Mouse (Mus musculus) hindbrain, embryonic 13.5 days (tissue): ENCODE data around the gene Plekha6. TPM values are rescaled to one million over a fixed set of nuclear protein-coding genes. Genes with fewer than 3 reads are reported as not detected.

Experiments used
- ATAC-seq: fragments of 200-750 bp; cut with Nextera tagmentation; 2 replicates; pipeline ENCODE4 v1.8.0; 2017; ENCODE audit warnings: moderate TSS enrichment; ENCODE audit not compliant: low FRiP score
- H3K27ac ChIP-seq: fragments of 300-500 bp; sonication (generic); 2 replicates; pipeline ENCODE4 v1.5.1; 2015; ENCODE audit warnings: inconsistent platforms, mild to moderate bottlenecking, moderate library complexity
- H3K27me3 ChIP-seq: fragments of 300-500 bp; sonication (generic); 2 replicates; pipeline ENCODE4 v1.6.1; 2015; ENCODE audit warnings: mild to moderate bottlenecking, inconsistent platforms
- H3K36me3 ChIP-seq: fragments of 300-500 bp; sonication (generic); 2 replicates; pipeline ENCODE4 v1.6.1; 2015; ENCODE audit warnings: mild to moderate bottlenecking, inconsistent platforms
- H3K4me1 ChIP-seq: fragments of 300-500 bp; sonication (generic); replicated peaks from 2 replicates; pipeline ENCODE4 v1.6.1; 2015; ENCODE audit warnings: inconsistent platforms
- H3K4me2 ChIP-seq: fragments of 300-500 bp; sonication (generic); 2 replicates; pipeline ENCODE4 v1.6.1; 2015; ENCODE audit warnings: inconsistent platforms, mild to moderate bottlenecking, moderate library complexity
- H3K4me3 ChIP-seq: fragments of 300-500 bp; sonication (generic); 2 replicates; pipeline ENCODE4 v1.5.1; 2015; ENCODE audit warnings: mild to moderate bottlenecking, inconsistent platforms
- H3K9ac ChIP-seq: fragments of 300-500 bp; sonication (generic); 2 replicates; pipeline ENCODE4 v1.6.1; 2015; ENCODE audit warnings: mild to moderate bottlenecking, inconsistent platforms
- H3K9me3 ChIP-seq: fragments of 300-500 bp; sonication (generic); 2 replicates; pipeline ENCODE4 v1.6.1; 2016; ENCODE audit warnings: inconsistent platforms
- WGBS: fragments of 180-500 bp; shearing (Covaris S2); methylation state at CpG from one replicate; pipeline ENCODE4 v1.1.7; 2015; 5-methylcytosine and 5-hydroxymethylcytosine counted together
- polyA plus RNA-seq: library from polyadenylated mRNA; unstranded; fragments of >200 nt; fragmentation: Nextera tagmentation; extraction: Ambion mirVana; gene quantifications from 2 replicates; pipeline ENCODE4 v1.2.1, GENCODE M21; 2015

Gene Plekha6
- polyA plus RNA-seq, 1 experiment from 2014 or later: 20.4 TPM

DNA sequence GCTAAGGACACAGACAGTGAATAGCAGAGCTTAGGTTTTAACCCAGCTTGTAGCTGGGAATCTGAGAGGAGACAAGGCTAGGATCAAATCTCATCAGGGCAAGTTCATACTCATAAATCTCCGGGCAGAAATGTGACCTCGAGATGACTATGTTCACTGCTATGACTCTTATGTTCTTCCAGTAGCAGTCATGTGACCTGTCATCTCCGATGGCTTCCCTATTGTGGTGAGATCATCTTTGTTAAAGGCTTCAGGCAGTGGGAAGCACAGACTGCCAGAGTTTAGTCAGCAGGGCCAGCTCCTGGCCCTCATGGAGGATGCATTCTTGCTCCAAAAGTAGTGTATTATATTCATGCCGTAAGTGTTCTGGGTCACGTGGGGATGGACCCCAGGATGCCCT is 113.0 kb downstream of the Plekha6 start:
- Histone ChIP-seq H3K36me3 (peaks cover 79% of the 10 kb centered on the region), H3K27me3 (no peaks in the 10 kb centered on the region; the same call in 1 of the 2 replicates), H3K9ac (no peak overlapping the region), H3K4me2 (no peak overlapping the region), H3K9me3 (no peaks in the 10 kb centered on the region), H3K4me3 (no peak overlapping the region), H3K27ac (peak overlapping the region; percentile 68), H3K4me1 (peaks cover 35% of the 10 kb centered on the region)
- WGBS: 73% methylated on average over 5 of the region's 5 CpGs
- no peak for ATAC-seq

DNA sequence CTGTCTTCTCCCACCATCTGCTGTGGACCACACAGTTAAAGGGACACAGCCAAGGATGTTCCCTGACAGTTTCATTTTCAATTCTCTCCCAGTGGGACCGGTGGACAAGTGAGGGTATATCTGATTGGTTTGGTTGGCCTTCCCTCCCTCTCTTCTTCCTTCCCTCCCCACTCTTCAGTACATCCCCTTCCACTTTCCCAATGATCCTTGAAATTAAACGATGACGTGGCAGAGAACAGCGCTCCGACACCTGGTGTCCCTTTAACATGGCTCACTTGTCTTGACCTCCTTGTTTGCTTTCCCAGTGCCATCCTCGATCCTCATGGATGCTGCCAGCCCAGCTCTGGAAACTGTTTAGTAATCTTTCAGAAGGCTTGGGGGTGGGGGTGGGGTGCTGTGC is 114.5 kb downstream of the Plekha6 start:
- Histone ChIP-seq H3K9ac (no peak overlapping the region; the same call in 1 of the 2 replicates), H3K4me2 (no peak overlapping the region), H3K4me1 (peaks cover 35% of the 10 kb centered on the region), H3K27ac (peak overlapping the region; percentile 68; the same call in 1 of the 2 replicates), H3K27me3 (no peaks in the 10 kb centered on the region; the same call in 1 of the 2 replicates), H3K36me3 (peaks cover 78% of the 10 kb centered on the region), H3K9me3 (no peaks in the 10 kb centered on the region), H3K4me3 (no peak overlapping the region)
- 41% methylated on average over 6 of the region's 6 CpGs for WGBS
- 0 out of 2 replicates have a peak, but pooled peaks have one; percentile 33 for ATAC-seq

DNA sequence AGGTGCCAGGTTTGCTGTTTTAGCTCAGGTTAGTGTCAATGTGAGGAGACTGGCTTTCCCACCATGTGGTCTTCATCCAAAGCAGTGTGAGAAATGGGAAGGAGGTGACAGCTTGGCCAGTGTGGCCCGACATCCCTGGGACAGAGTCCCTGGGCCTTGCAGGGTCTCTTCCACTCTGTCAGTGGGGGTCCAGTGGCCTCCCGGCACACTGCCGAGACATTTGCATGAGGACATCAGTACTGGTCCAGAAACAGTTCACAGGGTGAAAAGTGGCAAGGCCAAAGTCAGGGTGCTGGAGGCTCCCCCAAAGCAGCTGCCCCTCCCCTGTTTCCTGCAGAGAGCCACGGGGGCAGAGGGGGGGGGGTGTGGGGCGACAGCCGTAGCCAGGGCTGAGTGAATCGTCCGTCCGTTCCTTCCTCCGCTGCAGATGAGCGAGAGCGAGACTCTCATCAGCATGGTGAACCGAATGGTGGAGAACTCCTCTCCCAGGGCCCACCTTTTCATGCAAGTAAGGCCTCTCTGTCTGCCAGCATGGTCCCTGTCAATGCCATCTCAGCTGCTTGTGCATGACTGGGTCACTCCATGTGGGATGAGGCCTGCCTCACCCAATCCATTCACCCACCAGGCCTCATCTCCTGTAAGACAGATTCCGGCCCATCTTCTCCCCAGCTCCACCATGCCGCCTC is 115.1 kb downstream of the Plekha6 start:
- WGBS: 65% methylated on average over 15 of the region's 15 CpGs
- no peaks in the 10 kb centered on the region; the same call in 1 of the 2 replicates for H3K27me3 ChIP-seq
- H3K4me1 ChIP-seq: peaks cover 35% of the 10 kb centered on the region
- H3K4me2 ChIP-seq: no peak overlapping the region
- no peaks in the 10 kb centered on the region for H3K9me3 ChIP-seq
- ATAC-seq: 0 out of 2 replicates have a peak, but pooled peaks have one; percentile 21
- H3K27ac ChIP-seq: peak overlapping the region; percentile 68
- H3K4me3 ChIP-seq: no peak overlapping the region
- H3K36me3 ChIP-seq: peaks cover 72% of the 10 kb centered on the region
- peak overlapping the region; percentile 44; the same call in 1 of the 2 replicates for H3K9ac ChIP-seq

GRCm38 (mm10) chr1:133279632-133280093 is 115.7 kb downstream of the Plekha6 start:
- Histone ChIP-seq H3K36me3 (peaks cover 70% of the 10 kb centered on the region), H3K4me2 (no peak overlapping the region), H3K9ac (peak overlapping the region; percentile 44; the same call in 1 of the 2 replicates), H3K27ac (peak overlapping the region; percentile 68; the same call in 1 of the 2 replicates), H3K9me3 (no peaks in the 10 kb centered on the region), H3K4me3 (no peak overlapping the region), H3K4me1 (peaks cover 35% of the 10 kb centered on the region), H3K27me3 (no peaks in the 10 kb centered on the region; the same call in 1 of the 2 replicates)
- no peak for ATAC-seq
- WGBS: 73% methylated on average over 11 of the region's 11 CpGs

GRCm38 (mm10) chr1:133280537-133280936 is 116.5 kb downstream of the Plekha6 start:
- Histone ChIP-seq H3K4me1 (peaks cover 35% of the 10 kb centered on the region), H3K36me3 (peaks cover 72% of the 10 kb centered on the region), H3K4me2 (no peak overlapping the region), H3K27me3 (no peaks in the 10 kb centered on the region), H3K4me3 (no peak overlapping the region), H3K9ac (no peak overlapping the region), H3K27ac (no peak overlapping the region), H3K9me3 (no peaks in the 10 kb centered on the region)
- WGBS: 95% methylated on average over 2 of the region's 2 CpGs
- ATAC-seq: no peak

DNA sequence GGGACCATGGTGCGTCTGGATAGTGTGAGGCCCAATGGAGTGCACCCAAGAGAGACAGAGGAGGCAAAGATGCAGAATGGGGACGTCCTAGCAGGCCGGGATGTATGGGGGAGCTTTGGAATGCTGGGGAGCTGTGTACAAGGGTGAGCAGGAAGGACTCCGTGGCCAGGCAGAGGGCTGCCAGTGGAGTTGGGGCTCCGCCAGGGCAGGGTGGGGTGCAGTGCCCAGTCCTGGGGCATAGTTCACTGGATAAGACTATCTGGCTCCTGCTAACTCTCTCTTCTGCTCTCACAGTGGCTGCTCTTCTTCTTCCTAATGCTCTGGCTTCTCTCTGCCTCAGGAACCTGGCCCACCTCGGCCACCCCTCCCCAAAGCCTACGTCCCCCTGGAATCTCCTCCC is 121.9 kb downstream of the Plekha6 start:
- Histone ChIP-seq H3K36me3 (peaks cover 88% of the 10 kb centered on the region), H3K27ac (no peak overlapping the region), H3K9me3 (no peaks in the 10 kb centered on the region), H3K4me2 (no peak overlapping the region), H3K27me3 (no peaks in the 10 kb centered on the region), H3K4me1 (no peaks in the 10 kb centered on the region), H3K9ac (no peak overlapping the region), H3K4me3 (no peak overlapping the region)
- WGBS: 87% methylated on average over 7 of the region's 7 CpGs
- no peak for ATAC-seq

DNA sequence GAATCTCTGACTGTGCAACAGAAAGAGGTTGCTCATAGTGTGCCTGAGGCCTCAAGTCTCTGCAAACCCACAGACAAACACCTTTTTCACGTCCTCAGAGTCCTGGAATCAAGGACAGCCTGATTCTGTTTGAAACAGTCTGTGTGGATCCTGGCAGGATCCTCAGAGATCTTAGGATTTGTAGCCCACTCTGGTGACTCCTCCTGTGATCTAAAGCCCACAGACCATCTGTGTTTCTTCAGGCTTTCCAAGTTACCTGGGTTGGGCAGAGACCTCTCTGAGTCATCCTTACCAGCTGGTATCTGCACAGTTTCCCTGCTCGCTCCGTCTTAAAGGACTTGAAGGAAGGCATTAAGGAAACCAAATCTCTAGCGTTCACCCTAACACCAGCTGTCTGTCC is 123.0 kb downstream of the Plekha6 start:
- H3K27ac ChIP-seq: no peak overlapping the region
- H3K9me3 ChIP-seq: no peaks in the 10 kb centered on the region
- H3K36me3 ChIP-seq: peaks cover 81% of the 10 kb centered on the region
- no peak overlapping the region for H3K4me3 ChIP-seq
- no peak for ATAC-seq
- no peaks in the 10 kb centered on the region for H3K4me1 ChIP-seq
- H3K27me3 ChIP-seq: no peaks in the 10 kb centered on the region
- WGBS: 87% methylated on average over 4 of the region's 4 CpGs
- no peak overlapping the region for H3K9ac ChIP-seq
- no peak overlapping the region for H3K4me2 ChIP-seq

DNA sequence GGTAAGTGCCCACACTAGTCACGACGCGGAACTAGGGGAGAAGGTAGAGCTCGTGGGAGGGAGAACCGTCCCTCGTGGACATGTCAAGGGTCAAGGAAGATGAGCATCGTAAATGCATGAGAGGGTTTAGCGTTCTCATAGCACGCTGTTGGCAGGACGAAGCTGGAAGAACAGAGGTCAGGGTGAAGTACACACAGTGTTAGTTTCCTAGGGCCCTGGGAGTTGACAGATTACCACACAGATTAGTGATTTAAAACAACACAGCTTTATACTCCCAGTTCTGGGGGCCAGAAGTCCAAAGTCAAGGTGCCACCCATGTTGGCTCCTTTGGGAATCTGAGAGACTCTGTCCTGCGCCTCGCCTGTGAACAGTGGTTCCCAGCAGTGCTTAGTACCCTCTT is 123.9 kb downstream of the Plekha6 start:
- Histone ChIP-seq H3K36me3 (peaks cover 80% of the 10 kb centered on the region), H3K9ac (no peak overlapping the region), H3K4me2 (no peak overlapping the region), H3K27ac (no peak overlapping the region), H3K27me3 (no peaks in the 10 kb centered on the region), H3K9me3 (no peaks in the 10 kb centered on the region), H3K4me1 (no peaks in the 10 kb centered on the region), H3K4me3 (no peak overlapping the region)
- ATAC-seq: no peak
- 94% methylated on average over 12 of the region's 12 CpGs for WGBS

DNA sequence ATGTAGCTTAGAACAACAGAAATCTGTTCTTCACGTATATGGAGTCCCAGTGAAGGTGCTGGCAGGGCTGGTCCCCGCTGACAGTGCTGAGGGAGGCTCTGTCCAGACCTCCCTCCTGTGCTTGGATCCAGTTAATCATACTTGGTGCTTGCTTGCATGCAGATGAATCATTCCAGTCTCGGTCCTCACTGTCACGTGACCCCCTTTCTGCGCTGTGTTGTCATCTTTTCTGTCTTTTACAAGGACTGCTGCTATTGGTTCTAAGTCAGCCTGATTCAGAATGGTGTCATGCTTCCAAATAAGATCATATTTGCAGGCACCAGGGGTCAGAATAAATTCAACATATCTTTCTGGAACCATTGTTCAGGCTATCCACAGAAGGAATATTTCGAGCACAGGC is 127.9 kb downstream of the Plekha6 start:
- no peak overlapping the region for H3K4me2 ChIP-seq
- whole genome bisulfite sequencing: 92% methylated on average over 6 of the region's 6 CpGs
- H3K27me3 ChIP-seq: no peaks in the 10 kb centered on the region
- H3K36me3 ChIP-seq: peaks cover 87% of the 10 kb centered on the region
- H3K4me1 ChIP-seq: peaks cover 9% of the 10 kb centered on the region
- H3K9ac ChIP-seq: no peak overlapping the region
- H3K27ac ChIP-seq: no peak overlapping the region
- H3K4me3 ChIP-seq: no peak overlapping the region
- H3K9me3 ChIP-seq: no peaks in the 10 kb centered on the region
- no peak for ATAC-seq

- no peak overlapping the region for H3K27ac ChIP-seq
- H3K4me1 ChIP-seq: peaks cover 9% of the 10 kb centered on the region
- H3K36me3 ChIP-seq: peaks cover 87% of the 10 kb centered on the region
- ATAC-seq: no peak
- H3K27me3 ChIP-seq: no peaks in the 10 kb centered on the region
- no peak overlapping the region for H3K9ac ChIP-seq
- no peaks in the 10 kb centered on the region for H3K9me3 ChIP-seq
- no peak overlapping the region for H3K4me3 ChIP-seq
- H3K4me2 ChIP-seq: no peak overlapping the region
Measured at GRCm38 (mm10) chr1:133292608-133293007, 128.6 kb downstream of the Plekha6 start.

DNA sequence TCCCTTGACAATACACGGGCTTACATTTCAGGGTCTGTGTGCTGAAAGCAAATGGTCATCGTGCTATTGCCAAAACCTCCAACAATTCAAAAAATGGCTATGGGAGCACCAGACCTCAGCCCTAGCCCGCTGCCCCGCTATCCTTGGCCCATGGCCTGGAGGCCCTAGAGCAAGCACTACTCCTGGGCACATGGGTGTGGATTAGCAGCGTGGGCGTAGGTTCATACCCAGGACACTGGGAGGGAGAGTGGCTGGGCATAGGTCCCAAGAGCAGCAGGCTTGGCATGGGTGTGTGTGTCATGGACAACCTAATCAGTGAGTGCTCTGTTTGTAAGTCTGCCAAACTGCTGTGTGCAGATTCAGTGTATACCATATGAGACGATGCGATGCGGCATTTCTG is 132.4 kb downstream of the Plekha6 start:
- H3K9me3 ChIP-seq: no peaks in the 10 kb centered on the region
- ATAC-seq: no peak
- no peak overlapping the region for H3K9ac ChIP-seq
- no peaks in the 10 kb centered on the region for H3K27me3 ChIP-seq
- H3K27ac ChIP-seq: no peak overlapping the region
- peaks cover 82% of the 10 kb centered on the region for H3K36me3 ChIP-seq
- no peak overlapping the region for H3K4me3 ChIP-seq
- WGBS: 92% methylated on average over 9 of the region's 9 CpGs
- H3K4me2 ChIP-seq: no peak overlapping the region
- H3K4me1 ChIP-seq: peaks cover 23% of the 10 kb centered on the region

- H3K36me3 ChIP-seq: peaks cover 71% of the 10 kb centered on the region
- no peaks in the 10 kb centered on the region for H3K9me3 ChIP-seq
- no peak for ATAC-seq
- no peak overlapping the region for H3K4me3 ChIP-seq
- peak overlapping the region; percentile 51 for H3K9ac ChIP-seq
- H3K27me3 ChIP-seq: no peaks in the 10 kb centered on the region
- 46% methylated on average over 14 of the region's 14 CpGs for WGBS
- H3K4me1 ChIP-seq: peaks cover 33% of the 10 kb centered on the region
- H3K27ac ChIP-seq: 0 out of 2 replicates have a peak overlapping the region, but pooled peaks have one; percentile 24
- no peak overlapping the region for H3K4me2 ChIP-seq
Measured at GRCm38 (mm10) chr1:133298816-133299215, 134.8 kb downstream of the Plekha6 start.

DNA sequence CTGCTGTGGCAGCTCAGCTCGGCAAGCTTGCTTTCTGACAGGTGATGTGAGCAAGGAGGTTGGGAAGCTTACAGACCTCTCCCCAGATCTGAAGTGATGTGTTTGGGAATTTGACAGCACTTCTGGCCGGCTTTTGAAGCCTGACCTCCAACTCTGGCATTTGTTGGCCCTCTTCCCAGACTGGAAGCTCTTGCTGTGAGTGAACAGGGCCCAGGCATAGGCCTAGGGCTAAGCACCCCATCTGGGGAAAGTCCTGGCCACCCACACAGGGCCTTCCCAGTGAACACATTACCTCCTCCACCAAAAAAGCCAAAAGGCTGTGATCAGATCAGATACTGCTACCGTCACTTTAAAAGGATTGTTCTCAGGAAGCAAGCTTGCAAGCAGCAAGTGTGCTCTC is 138.5 kb downstream of the Plekha6 start:
- 52% methylated on average over 3 of the region's 3 CpGs for WGBS

More for the DNA sequence above, 138.5 kb downstream of the Plekha6 start:
- Histone ChIP-seq H3K27me3 (no peaks in the 10 kb centered on the region), H3K9ac (no peak overlapping the region), H3K4me3 (no peak overlapping the region), H3K27ac (peak overlapping the region; percentile 26; the same call in 1 of the 2 replicates), H3K4me2 (no peak overlapping the region), H3K4me1 (peaks cover 27% of the 10 kb centered on the region), H3K9me3 (no peaks in the 10 kb centered on the region), H3K36me3 (peaks cover 35% of the 10 kb centered on the region)
- no peak for ATAC-seq
